Mouse (Mus musculus): ENCODE measurements around the gene Stra6. TPM values are rescaled to one million over a fixed set of nuclear protein-coding genes. Genes with fewer than 3 reads are reported as not detected.

Stra6 gene
- polyA plus RNA-seq, 1 experiment from 2014 or later: 14.8 TPM

Other genes with a start within 250 kb of the Stra6 start
- gene Arid3b, start 227.0 kb upstream of the Stra6 start, polyA plus RNA-seq (2016; fragmentation: Nextera tagmentation; extraction: Ambion mirVana): 19.0 and 22.9 TPM in 2 replicates
- gene Ubl7, start 152.8 kb upstream of the Stra6 start, polyA plus RNA-seq (2016; fragmentation: Nextera tagmentation; extraction: Ambion mirVana): 143 and 144 TPM in 2 replicates
- gene Sema7a, start 123.7 kb upstream of the Stra6 start, polyA plus RNA-seq (2016; fragmentation: Nextera tagmentation; extraction: Ambion mirVana): 1.0 and 1.7 TPM in 2 replicates
- gene Cyp11a1, start 57.4 kb upstream of the Stra6 start, polyA plus RNA-seq (2016; fragmentation: Nextera tagmentation; extraction: Ambion mirVana): 0.17 and 0.38 TPM in 2 replicates
- gene Ccdc33, start 55.0 kb downstream of the Stra6 start, polyA plus RNA-seq (2016; fragmentation: Nextera tagmentation; extraction: Ambion mirVana): 1.0 and 1.5 TPM in 2 replicates
- gene Islr, start 140.5 kb downstream of the Stra6 start, polyA plus RNA-seq (2016; fragmentation: Nextera tagmentation; extraction: Ambion mirVana): 47.8 and 59.3 TPM in 2 replicates
- gene Islr2, start 140.5 kb downstream of the Stra6 start, polyA plus RNA-seq (2016; fragmentation: Nextera tagmentation; extraction: Ambion mirVana): 9.2 and 10.4 TPM in 2 replicates
- 9.8 and 10.1 TPM in 2 replicates for gene Pml, start 186.0 kb downstream of the Stra6 start, polyA plus RNA-seq (2016; fragmentation: Nextera tagmentation; extraction: Ambion mirVana)
- gene Stoml1, start 189.4 kb downstream of the Stra6 start, polyA plus RNA-seq (2016; fragmentation: Nextera tagmentation; extraction: Ambion mirVana): 63.0 and 67.8 TPM in 2 replicates
- gene Loxl1, start 249.4 kb downstream of the Stra6 start, polyA plus RNA-seq (2016; fragmentation: Nextera tagmentation; extraction: Ambion mirVana): 19.2 and 23.8 TPM in 2 replicates

Measured in hindbrain, embryonic 12.5 days (tissue).